ENCODE assay signal across 8 mouse cellular contexts in the genomic region with DNA sequence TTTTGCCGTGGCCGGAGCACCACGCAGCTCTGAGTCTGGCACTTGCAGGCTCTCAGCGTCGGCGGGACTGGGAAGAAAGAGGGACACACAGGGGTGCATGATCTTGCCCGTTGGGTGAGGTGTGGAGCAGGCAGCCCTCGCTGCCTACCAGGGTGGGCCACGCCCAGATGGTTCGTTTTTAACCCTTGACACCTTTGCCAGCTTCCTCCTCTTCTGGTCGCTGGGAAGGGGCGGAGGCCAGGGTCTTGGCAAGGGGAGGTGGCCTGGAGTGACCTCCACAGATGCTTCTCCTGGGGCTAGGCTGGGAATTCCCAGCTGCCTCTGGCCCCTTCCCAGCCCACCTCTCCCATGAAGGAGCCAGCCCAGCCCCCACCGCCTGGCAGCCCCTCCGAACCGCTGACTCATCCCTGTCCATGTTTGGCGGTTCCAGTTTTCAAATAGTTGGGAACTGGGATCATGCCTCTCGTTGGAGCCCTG. TPM values are rescaled to one million over a fixed set of nuclear protein-coding genes. Genes with fewer than 3 reads are reported as not detected.
DNase-seq lines count a peak whose midpoint lies in the region; ATAC-seq lines count a peak whose summit lies in the region.

No protein-coding gene starts in this region.

- H3K4me2 ChIP-seq in kidney, embryonic 14.5 days (replicated peaks; ENCODE audit: low read depth, low read length) = peak overlapping the region; percentile 32
- H3K4me2 ChIP-seq in heart, embryonic 12.5 days = peak overlapping the region; percentile 63
- H3K4me2 ChIP-seq in limb, embryonic 13.5 days (replicated peaks) = peak overlapping the region; percentile 55
- peak overlapping the region; percentile 38 for H3K4me2 ChIP-seq in stomach, embryonic 14.5 days (replicated peaks; ENCODE audit: low read depth, low read length)

- no peak for ATAC-seq in kidney, embryonic 14.5 days (ENCODE audit: low FRiP score, low TSS enrichment)
- ATAC-seq in heart, embryonic 12.5 days (ENCODE audit: insufficient number of reproducible peaks, low FRiP score) = no peak
- no peak; the same call in 1 of the 2 replicates for ATAC-seq in limb, embryonic 13.5 days (ENCODE audit: low FRiP score, low read depth)
- ATAC-seq in stomach, embryonic 14.5 days (ENCODE audit: insufficient number of reproducible peaks, insufficient read depth, low FRiP score, low read depth) = no peak

- H3K4me3 ChIP-seq in kidney, embryonic 14.5 days (ENCODE audit: low read length) = 0 out of 2 replicates have a peak overlapping the region, but pooled peaks have one; percentile 5
- H3K4me3 ChIP-seq in heart, embryonic 12.5 days = peak overlapping the region; percentile 29
- H3K4me3 ChIP-seq in limb, embryonic 13.5 days = peak overlapping the region; percentile 11
- no peak overlapping the region for H3K4me3 ChIP-seq in stomach, embryonic 14.5 days (ENCODE audit: low read depth, low read length)

- H3K27me3 ChIP-seq in kidney, embryonic 14.5 days (ENCODE audit: control insufficient read depth, insufficient read depth, low read length) = no peaks in the 10 kb centered on the region
- no peaks in the 10 kb centered on the region for H3K27me3 ChIP-seq in heart, embryonic 12.5 days (replicated peaks)
- H3K27me3 ChIP-seq in limb, embryonic 13.5 days = no peaks in the 10 kb centered on the region
- H3K27me3 ChIP-seq in stomach, embryonic 14.5 days (ENCODE audit: control insufficient read depth, insufficient read depth, low read length) = no peaks in the 10 kb centered on the region

- DNase-seq in kidney, adult 9 months = no peak
- peak; percentile 74 to 84 for DNase-seq in adrenal gland, postnatal 36 days
- no peak for DNase-seq in B cell, adult 2 months
- no peak for DNase-seq in frontal cortex, postnatal 25 days (ENCODE audit: low spot score in 2 of 2)

- H3K36me3 ChIP-seq in kidney, embryonic 14.5 days (ENCODE audit: control insufficient read depth, insufficient read depth, low read length) = no peaks in the 10 kb centered on the region
- peaks cover 10% of the 10 kb centered on the region; the same call in 1 of the 2 replicates for H3K36me3 ChIP-seq in heart, embryonic 12.5 days
- H3K36me3 ChIP-seq in limb, embryonic 13.5 days = no peaks in the 10 kb centered on the region
- H3K36me3 ChIP-seq in stomach, embryonic 14.5 days (ENCODE audit: control insufficient read depth, insufficient read depth, low read length) = no peaks in the 10 kb centered on the region

- peak overlapping the region; percentile 85 for H3K27ac ChIP-seq in kidney, embryonic 14.5 days (ENCODE audit: low read depth, low read length)
- peak overlapping the region; percentile 92 for H3K27ac ChIP-seq in heart, embryonic 12.5 days (ENCODE audit: poor library complexity, severe bottlenecking)
- H3K27ac ChIP-seq in limb, embryonic 13.5 days = peak overlapping the region; percentile 73
- H3K27ac ChIP-seq in stomach, embryonic 14.5 days (ENCODE audit: low read length) = peak overlapping the region; percentile 49; the same call in 1 of the 2 replicates

- peak overlapping the region; percentile 50 for H3K9ac ChIP-seq in kidney, embryonic 14.5 days (ENCODE audit: low read depth, low read length)
- peak overlapping the region; percentile 62 for H3K9ac ChIP-seq in heart, embryonic 12.5 days
- H3K9ac ChIP-seq in limb, embryonic 13.5 days = peak overlapping the region; percentile 50
- no peak overlapping the region for H3K9ac ChIP-seq in stomach, embryonic 14.5 days (replicated peaks; ENCODE audit: low read depth, low read length)

- H3K4me1 ChIP-seq in kidney, embryonic 14.5 days (ENCODE audit: control insufficient read depth, insufficient read depth, low read length) = peaks cover 94% of the 10 kb centered on the region
- H3K4me1 ChIP-seq in heart, embryonic 12.5 days (replicated peaks) = peaks cover 97% of the 10 kb centered on the region
- H3K4me1 ChIP-seq in limb, embryonic 13.5 days = peaks cover 93% of the 10 kb centered on the region
- peaks cover 77% of the 10 kb centered on the region for H3K4me1 ChIP-seq in stomach, embryonic 14.5 days (ENCODE audit: control insufficient read depth, insufficient read depth, low read length)

- H3K9me3 ChIP-seq in kidney, embryonic 14.5 days (ENCODE audit: control insufficient read depth, low read length) = no peaks in the 10 kb centered on the region
- no peaks in the 10 kb centered on the region for H3K9me3 ChIP-seq in heart, embryonic 12.5 days (replicated peaks)
- no peaks in the 10 kb centered on the region for H3K9me3 ChIP-seq in limb, embryonic 13.5 days
- H3K9me3 ChIP-seq in stomach, embryonic 14.5 days (ENCODE audit: control insufficient read depth, low read depth, low read length) = no peaks in the 10 kb centered on the region

- 8% methylated on average over 17 of the region's 17 CpGs for WGBS in kidney, embryonic 14.5 days
- WGBS in heart, embryonic 12.5 days = 8% methylated on average over 17 of the region's 17 CpGs
- WGBS in limb, embryonic 13.5 days = 9% methylated on average over 17 of the region's 17 CpGs
- WGBS in stomach, embryonic 14.5 days = 5% methylated on average over 16 of the region's 17 CpGs

RNA-seq across cellular contexts. Expression of a gene that starts 8.2 kb away (rescaled TPM):
- 39.6 and 56.2 TPM in 2 replicates for polyA plus RNA-seq in kidney, embryonic 14.5 days (2014; fragmentation: Nextera tagmentation; extraction: Ambion mirVana)
- total RNA-seq in adrenal gland, postnatal 36 days (2021) = 100 to 1,000 TPM; 141 to 263 TPM
- polyA plus RNA-seq in heart, embryonic 12.5 days (2016; fragmentation: Nextera tagmentation; extraction: Ambion mirVana) = 51.8 and 61.5 TPM in 2 replicates
- 29.4 and 29.6 TPM in 2 replicates for polyA plus RNA-seq in limb, embryonic 13.5 days (2015; fragmentation: Nextera tagmentation; extraction: Ambion mirVana)
- polyA plus RNA-seq in stomach, embryonic 14.5 days (2014; fragmentation: Nextera tagmentation; extraction: Ambion mirVana) = 42.6 and 44.1 TPM in 2 replicates

RNA-seq across cellular contexts. Expression of a gene that starts 23.7 kb away (rescaled TPM):
- not detected in 2 replicates for polyA plus RNA-seq in kidney, embryonic 14.5 days (2014; fragmentation: Nextera tagmentation; extraction: Ambion mirVana)
- not detected for total RNA-seq in adrenal gland, postnatal 36 days (2021)
- not detected in 2 replicates for polyA plus RNA-seq in heart, embryonic 12.5 days (2016; fragmentation: Nextera tagmentation; extraction: Ambion mirVana)
- 0.18 TPM in 1 of 2 replicates, not detected in the other for polyA plus RNA-seq in limb, embryonic 13.5 days (2015; fragmentation: Nextera tagmentation; extraction: Ambion mirVana)
- not detected in 2 replicates for polyA plus RNA-seq in stomach, embryonic 14.5 days (2014; fragmentation: Nextera tagmentation; extraction: Ambion mirVana)

RNA-seq across cellular contexts. Expression of a gene that starts 46.5 kb away (rescaled TPM):
- not detected in 2 replicates for polyA plus RNA-seq in kidney, embryonic 14.5 days (2014; fragmentation: Nextera tagmentation; extraction: Ambion mirVana)
- not detected for total RNA-seq in adrenal gland, postnatal 36 days (2021)
- polyA plus RNA-seq in heart, embryonic 12.5 days (2016; fragmentation: Nextera tagmentation; extraction: Ambion mirVana) = not detected in 2 replicates
- 0.15 TPM in 1 of 2 replicates, not detected in the other for polyA plus RNA-seq in limb, embryonic 13.5 days (2015; fragmentation: Nextera tagmentation; extraction: Ambion mirVana)
- 1.0 TPM in 1 of 2 replicates, not detected in the other for polyA plus RNA-seq in stomach, embryonic 14.5 days (2014; fragmentation: Nextera tagmentation; extraction: Ambion mirVana)

Comparison
In these comparisons a context has a peak if more than half of its experiments do, and no peak if none do; other contexts are left out.
1. DNase-seq: peak in adrenal gland, postnatal 36 days (2 of 2); none in kidney, adult 9 months (single experiment), B cell, adult 2 months (0 of 2) and frontal cortex, postnatal 25 days (0 of 2).
2. Peak in every context shown above with its lines, with median percentiles within 50 percentile points of each other: H3K27ac ChIP-seq and H3K4me2 ChIP-seq.